Mouse (Mus musculus) ES-E14 (cell line): ENCODE measurements around the gene Zfp219. TPM values are rescaled to one million over a fixed set of nuclear protein-coding genes. Genes with fewer than 3 reads are reported as not detected.

Source experiments
- DNase-seq: peaks from one replicate; pipeline ENCODE4 v3.0.0-alpha.2; 2013; ENCODE audit warnings: low read depth, low spot score
- H3K27ac ChIP-seq: 2 replicates; pipeline ENCODE4 v1.5.1; 2012; ENCODE audit warnings: low read depth, mild to moderate bottlenecking, low read length, moderate library complexity, mixed read lengths; ENCODE audit not compliant: poor library complexity, insufficient read depth, severe bottlenecking
- H3K36me3 ChIP-seq: 2 replicates; pipeline ENCODE4 v1.6.1; 2012; ENCODE audit warnings: mild to moderate bottlenecking, low read length, moderate library complexity, mixed read lengths; ENCODE audit not compliant: control insufficient read depth, poor library complexity, insufficient read depth, severe bottlenecking
- H3K4me1 ChIP-seq, 2 experiments: fragments of 150-350 bp in 1 of 2; sonication (generic) in 1 of 2; 2 replicates each; pipeline ENCODE4 v1.6.1; 2012; ENCODE audit warnings: low read length in 2 of 2, mild to moderate bottlenecking in 1 of 2, mixed read lengths in 1 of 2; ENCODE audit not compliant: control insufficient read depth in 2 of 2, insufficient read depth in 2 of 2, poor library complexity in 1 of 2
- H3K4me3 ChIP-seq, 2 experiments: fragments of 150-350 bp in 1 of 2; sonication (generic) in 1 of 2; 2 replicates each; pipeline ENCODE4 v1.5.1; 2012; ENCODE audit warnings: low read length in 2 of 2, low read depth in 1 of 2, mild to moderate bottlenecking in 1 of 2, mixed read lengths in 1 of 2; ENCODE audit not compliant: insufficient read depth in 1 of 2, poor library complexity in 1 of 2, severe bottlenecking in 1 of 2
- H3K9ac ChIP-seq: 2 replicates; pipeline ENCODE4 v1.6.1; 2012; ENCODE audit warnings: low read depth, mild to moderate bottlenecking, low read length, mixed read lengths; ENCODE audit not compliant: poor library complexity, insufficient read depth, severe bottlenecking
- H3K9me3 ChIP-seq: fragments of 150-350 bp; sonication (generic); 2 replicates; pipeline ENCODE4 v1.6.1; 2012; ENCODE audit warnings: low read depth, mild to moderate bottlenecking, low read length; ENCODE audit not compliant: control insufficient read depth, insufficient read depth
- CHD2 ChIP-seq: IDR thresholded peaks from 2 replicates; pipeline ENCODE4 v1.6.1; 2014; ENCODE audit warnings: mild to moderate bottlenecking, low read depth, low read length, inconsistent platforms
- HCFC1 ChIP-seq: IDR thresholded peaks from 2 replicates; pipeline ENCODE4 v1.6.1; 2012; ENCODE audit warnings: low read length, inconsistent platforms, borderline replicate concordance; ENCODE audit not compliant: insufficient read depth
- MAFK ChIP-seq: IDR thresholded peaks from 2 replicates; pipeline ENCODE4 v1.6.1; 2014; ENCODE audit warnings: mild to moderate bottlenecking, low read depth, low read length, inconsistent platforms; ENCODE audit not compliant: insufficient read depth
- ZC3H11A ChIP-seq: IDR thresholded peaks from 2 replicates; pipeline ENCODE4 v1.6.1; 2012; ENCODE audit warnings: low read depth, mild to moderate bottlenecking, inconsistent platforms, low read length, borderline replicate concordance
- ZNF384 ChIP-seq: IDR thresholded peaks from 2 replicates; pipeline ENCODE4 v1.6.1; 2012; ENCODE audit warnings: low read depth, low read length, inconsistent platforms
- in situ Hi-C, 2 experiments: fragments of 600-800 bp; cut with MboI; formaldehyde crosslinking; loops; one replicate each; pipeline ENCODE4 v1.15.1; 2025; ENCODE audit warnings: low sequenced_read_pairs in 2 of 2, inconsistent platforms in 1 of 2; ENCODE audit not compliant: unreplicated experiment in 2 of 2
- total RNA-seq: library from RNA; depleted of rRNA; stranded (reverse); fragments of 300-350 nt; gene quantifications from 2 replicates; pipeline ENCODE4 v1.2.3, GENCODE M21; 2012

Zfp219 gene
- total RNA-seq, 1 experiment, result 59.5 TPM

- H3K36me3 ChIP-seq, result peaks cover 46% of the 10 kb centered on the region
- in situ Hi-C loops, result loop anchor here in 1 of 2 experiments (25.0 kb wide), 1 partner anchor 93 kb away; the partner anchor contains the start of genes Ndrg2, Rnase13 and Tppp2
- DNase-seq, result no peak
- H3K9ac ChIP-seq, result no peak overlapping the region
- H3K4me3 ChIP-seq, result no peak overlapping the region
- TF ChIP-seq ZC3H11A (no peak), HCFC1 (no peak), MAFK (no peak), ZNF384 (no peak), CHD2 (no peak)
- no peak overlapping the region for H3K27ac ChIP-seq
- H3K9me3 ChIP-seq, result no peaks in the 10 kb centered on the region
- H3K4me1 ChIP-seq, result peaks cover 6 to 11% of the 10 kb centered on the region in 2 experiments; a peak in 1 of 4 replicates
Measured at GRCm38 (mm10) chr14:52005141-52005540, 15.4 kb downstream of the Zfp219 start.

- no peak overlapping the region for H3K27ac ChIP-seq
Measured at GRCm38 (mm10) chr14:52003981-52004495, 16.5 kb downstream of the Zfp219 start.

GRCm38 (mm10) chr14:51997483-51997882 is 23.1 kb downstream of the Zfp219 start:
- TF ChIP-seq ZNF384, result no peak
- no peak for TF ChIP-seq HCFC1
- TF ChIP-seq CHD2, result no peak
- TF ChIP-seq ZC3H11A, result no peak
- no peak for TF ChIP-seq MAFK
- in situ Hi-C loops, result no loop called here

More at GRCm38 (mm10) chr14:52003981-52004495, 16.5 kb downstream of the Zfp219 start:
- Histone ChIP-seq H3K36me3 (peaks cover 42% of the 10 kb centered on the region), H3K4me1 (peaks cover 0 to 9% of the 10 kb centered on the region in 2 experiments; a peak in 1 of 4 replicates), H3K9ac (no peak overlapping the region), H3K4me3 (no peak overlapping the region), H3K9me3 (no peaks in the 10 kb centered on the region)
- TF ChIP-seq ZC3H11A (no peak), HCFC1 (no peak), ZNF384 (no peak), CHD2 (no peak), MAFK (no peak)
- in situ Hi-C loops, result loop anchor here in 1 of 2 experiments (25.0 kb wide), 1 partner anchor 92 kb away; the partner anchor contains the start of genes Ndrg2, Rnase13 and Tppp2
- no peak for DNase-seq

GRCm38 (mm10) chr14:51996866-51997265 is 23.7 kb downstream of the Zfp219 start:
- Histone ChIP-seq H3K4me1 (peaks cover 2 to 8% of the 10 kb centered on the region in 2 experiments; a peak in 1 of 4 replicates), H3K36me3 (no peaks in the 10 kb centered on the region), H3K9me3 (no peaks in the 10 kb centered on the region), H3K9ac (peak overlapping the region; percentile 2; the same call in 1 of the 2 replicates), H3K27ac (no peak overlapping the region), H3K4me3 (peak overlapping the region; percentile 23 to 56; a peak in 3 of 4 replicates)
- in situ Hi-C loops, result no loop called here
- no peak for DNase-seq
- TF ChIP-seq ZNF384, result no peak
- no peak for TF ChIP-seq CHD2
- no peak for TF ChIP-seq ZC3H11A
- TF ChIP-seq MAFK, result no peak
- TF ChIP-seq HCFC1, result no peak

More at GRCm38 (mm10) chr14:51997483-51997882, 23.1 kb downstream of the Zfp219 start:
- Histone ChIP-seq H3K36me3 (peaks cover 4% of the 10 kb centered on the region; the same call in 1 of the 2 replicates), H3K9ac (peak overlapping the region; percentile 14; the same call in 1 of the 2 replicates), H3K9me3 (no peaks in the 10 kb centered on the region), H3K4me3 (peak overlapping the region in 1 of 2 experiments; percentile 51; a peak in 2 of 4 replicates), H3K4me1 (peaks cover 2 to 8% of the 10 kb centered on the region in 2 experiments; a peak in 1 of 4 replicates), H3K27ac (no peak overlapping the region)
- no peak for DNase-seq
